Mouse (Mus musculus) hindbrain, embryonic 10.5 days (tissue): Measurements from ENCODE around the gene Sorbs2. TPM values are rescaled to one million over a fixed set of nuclear protein-coding genes. Genes with fewer than 3 reads are reported as not detected.

Experiments
- DNase-seq: peaks from one replicate; pipeline ENCODE4 v3.0.0-alpha.2; 2017; ENCODE audit warnings: low spot score
- H3K27ac ChIP-seq: fragments of 300-500 bp; sonication (generic); 2 replicates; pipeline ENCODE4 v1.5.1; 2016; ENCODE audit warnings: mild to moderate bottlenecking, moderate library complexity
- H3K27me3 ChIP-seq: fragments of 300-500 bp; sonication (generic); 2 replicates; pipeline ENCODE4 v1.6.1; 2016; ENCODE audit warnings: mild to moderate bottlenecking; ENCODE audit not compliant: poor library complexity, insufficient read depth, severe bottlenecking
- H3K36me3 ChIP-seq: fragments of 300-500 bp; sonication (generic); 2 replicates; pipeline ENCODE4 v1.6.1; 2016; ENCODE audit warnings: mild to moderate bottlenecking, moderate library complexity
- H3K4me1 ChIP-seq: fragments of 300-500 bp; sonication (generic); replicated peaks from 2 replicates; pipeline ENCODE4 v1.6.1; 2016; ENCODE audit warnings: mild to moderate bottlenecking
- H3K4me3 ChIP-seq: fragments of 300-500 bp; sonication (generic); 2 replicates; pipeline ENCODE4 v1.5.1; 2016; ENCODE audit warnings: mild to moderate bottlenecking, moderate library complexity
- H3K9me3 ChIP-seq: fragments of 300-500 bp; sonication (generic); 2 replicates; pipeline ENCODE4 v1.6.1; 2016; ENCODE audit warnings: mild to moderate bottlenecking, moderate library complexity
- WGBS: fragments of 180-500 bp; shearing (Covaris S2); methylation state at CpG from one replicate; pipeline ENCODE4 v1.1.7; 2016; 5-methylcytosine and 5-hydroxymethylcytosine counted together
- polyA plus RNA-seq: library from polyadenylated mRNA; unstranded; fragments of >200 nt; fragmentation: Nextera tagmentation; extraction: Ambion mirVana; gene quantifications from 2 replicates; pipeline ENCODE4 v1.2.1, GENCODE M21; 2016

The Sorbs2 gene
- polyA plus RNA-seq, 1 experiment from 2014 or later = 36.9 TPM

GRCm38 (mm10) chr8:45677114-45677853, 169.7 kb downstream of the Sorbs2 start:
- H3K36me3 ChIP-seq = no peaks in the 10 kb centered on the region
- DNase-seq = no peak
- H3K9me3 ChIP-seq = no peaks in the 10 kb centered on the region
- H3K4me1 ChIP-seq = peaks cover 20% of the 10 kb centered on the region
- WGBS = 55% methylated on average over 10 of the region's 10 CpGs
- no peaks in the 10 kb centered on the region for H3K27me3 ChIP-seq
- H3K27ac ChIP-seq = no peak overlapping the region
- no peak overlapping the region for H3K4me3 ChIP-seq

- DNase-seq = no peak
- H3K27me3 ChIP-seq = no peaks in the 10 kb centered on the region
- H3K27ac ChIP-seq = no peak overlapping the region
- H3K9me3 ChIP-seq = no peaks in the 10 kb centered on the region
- H3K36me3 ChIP-seq = no peaks in the 10 kb centered on the region
- peaks cover 20% of the 10 kb centered on the region for H3K4me1 ChIP-seq
- whole genome bisulfite sequencing = 89% methylated on average over 3 of the region's 3 CpGs
- no peak overlapping the region for H3K4me3 ChIP-seq
Measured at GRCm38 (mm10) chr8:45677854-45678241, 170.3 kb downstream of the Sorbs2 start.

GRCm38 (mm10) chr8:45681171-45681570, 173.6 kb downstream of the Sorbs2 start:
- no peak overlapping the region for H3K27ac ChIP-seq
- no peak for DNase-seq
- WGBS = 90% methylated on average over 3 of the region's 3 CpGs

GRCm38 (mm10) chr8:45682845-45683383, 175.3 kb downstream of the Sorbs2 start:
- Histone ChIP-seq H3K36me3 (no peaks in the 10 kb centered on the region), H3K9me3 (no peaks in the 10 kb centered on the region), H3K4me1 (peaks cover 5% of the 10 kb centered on the region; the same call in 1 of the 2 replicates), H3K27ac (no peak overlapping the region), H3K27me3 (no peaks in the 10 kb centered on the region), H3K4me3 (no peak overlapping the region)
- WGBS = 88% methylated on average over 8 of the region's 8 CpGs
- no peak for DNase-seq

More at GRCm38 (mm10) chr8:45681171-45681570, 173.6 kb downstream of the Sorbs2 start:
- Histone ChIP-seq H3K36me3 (no peaks in the 10 kb centered on the region), H3K4me3 (no peak overlapping the region), H3K4me1 (peaks cover 14% of the 10 kb centered on the region), H3K27me3 (no peaks in the 10 kb centered on the region), H3K9me3 (no peaks in the 10 kb centered on the region)

GRCm38 (mm10) chr8:45687942-45688695, 180.5 kb downstream of the Sorbs2 start:
- H3K36me3 ChIP-seq = peaks cover 6% of the 10 kb centered on the region; the same call in 1 of the 2 replicates

GRCm38 (mm10) chr8:45689611-45690207, 182.1 kb downstream of the Sorbs2 start:
- Histone ChIP-seq H3K9me3 (no peaks in the 10 kb centered on the region), H3K4me3 (no peak overlapping the region), H3K27me3 (no peaks in the 10 kb centered on the region), H3K36me3 (peaks cover 6% of the 10 kb centered on the region; the same call in 1 of the 2 replicates), H3K4me1 (peaks cover 8% of the 10 kb centered on the region; the same call in 1 of the 2 replicates), H3K27ac (no peak overlapping the region)
- 88% methylated on average over 2 of the region's 2 CpGs for WGBS
- no peak for DNase-seq

More at GRCm38 (mm10) chr8:45687942-45688695, 180.5 kb downstream of the Sorbs2 start:
- DNase-seq = no peak
- no peaks in the 10 kb centered on the region for H3K27me3 ChIP-seq
- H3K27ac ChIP-seq = no peak overlapping the region
- no peaks in the 10 kb centered on the region for H3K9me3 ChIP-seq
- peaks cover 8% of the 10 kb centered on the region; the same call in 1 of the 2 replicates for H3K4me1 ChIP-seq
- 80% methylated on average over 12 of the region's 12 CpGs for WGBS
- no peak overlapping the region for H3K4me3 ChIP-seq

- H3K27me3 ChIP-seq = no peaks in the 10 kb centered on the region
- H3K9me3 ChIP-seq = no peaks in the 10 kb centered on the region
- no peaks in the 10 kb centered on the region for H3K4me1 ChIP-seq
- WGBS = 92% methylated on average over 5 of the region's 5 CpGs
- H3K4me3 ChIP-seq = no peak overlapping the region
- no peak for DNase-seq
- no peaks in the 10 kb centered on the region for H3K36me3 ChIP-seq
- H3K27ac ChIP-seq = no peak overlapping the region
Measured at GRCm38 (mm10) chr8:45700100-45700499, 192.5 kb downstream of the Sorbs2 start.

GRCm38 (mm10) chr8:45703700-45704101, 196.1 kb downstream of the Sorbs2 start:
- Histone ChIP-seq H3K4me1 (no peaks in the 10 kb centered on the region), H3K9me3 (no peaks in the 10 kb centered on the region), H3K27ac (no peak overlapping the region), H3K4me3 (no peak overlapping the region), H3K36me3 (no peaks in the 10 kb centered on the region), H3K27me3 (no peaks in the 10 kb centered on the region)
- 82% methylated on average over 4 of the region's 4 CpGs for WGBS
- no peak for DNase-seq

GRCm38 (mm10) chr8:45709098-45709497, 201.5 kb downstream of the Sorbs2 start:
- H3K27ac ChIP-seq = no peak overlapping the region
- no peaks in the 10 kb centered on the region for H3K27me3 ChIP-seq
- H3K4me3 ChIP-seq = no peak overlapping the region
- no peaks in the 10 kb centered on the region for H3K36me3 ChIP-seq
- H3K4me1 ChIP-seq = no peaks in the 10 kb centered on the region
- DNase-seq = no peak
- no peaks in the 10 kb centered on the region for H3K9me3 ChIP-seq
- WGBS = 87% methylated on average over 4 of the region's 4 CpGs

- no peaks in the 10 kb centered on the region for H3K27me3 ChIP-seq
- H3K4me1 ChIP-seq = 0 out of 2 replicates have a peak, but pooled peaks cover 2% of the 10 kb centered on the region
- H3K27ac ChIP-seq = no peak overlapping the region
- no peak for DNase-seq
- no peaks in the 10 kb centered on the region for H3K9me3 ChIP-seq
- no peak overlapping the region for H3K4me3 ChIP-seq
- 84% methylated on average over 4 of the region's 4 CpGs for WGBS
- no peaks in the 10 kb centered on the region for H3K36me3 ChIP-seq
Measured at GRCm38 (mm10) chr8:45709734-45710133, 202.1 kb downstream of the Sorbs2 start.

GRCm38 (mm10) chr8:45712610-45713009, 205.0 kb downstream of the Sorbs2 start:
- H3K36me3 ChIP-seq = no peaks in the 10 kb centered on the region
- H3K27ac ChIP-seq = no peak overlapping the region
- H3K9me3 ChIP-seq = no peaks in the 10 kb centered on the region
- DNase-seq = no peak
- 93% methylated on average over 6 of the region's 6 CpGs for WGBS
- no peaks in the 10 kb centered on the region for H3K27me3 ChIP-seq
- H3K4me1 ChIP-seq = 0 out of 2 replicates have a peak, but pooled peaks cover 8% of the 10 kb centered on the region
- H3K4me3 ChIP-seq = no peak overlapping the region

GRCm38 (mm10) chr8:45714806-45715205, 207.2 kb downstream of the Sorbs2 start:
- DNase-seq = no peak
- no peak overlapping the region for H3K27ac ChIP-seq
- 63% methylated on average over 3 of the region's 3 CpGs for WGBS

More at GRCm38 (mm10) chr8:45714806-45715205, 207.2 kb downstream of the Sorbs2 start:
- Histone ChIP-seq H3K27me3 (no peaks in the 10 kb centered on the region), H3K4me3 (no peak overlapping the region), H3K36me3 (no peaks in the 10 kb centered on the region), H3K4me1 (0 out of 2 replicates have a peak, but pooled peaks cover 8% of the 10 kb centered on the region), H3K9me3 (no peaks in the 10 kb centered on the region)
